Mouse (Mus musculus) kidney, adult 2 months (tissue): ENCODE measurements around the gene Rai14.

Experiments
- CTCF ChIP-seq: fragments of 200-500 bp; conservative IDR thresholded peaks from 2 replicates; pipeline ENCODE4 v1.5.1; 2011; ENCODE audit warnings: low read depth, mild to moderate bottlenecking, control low read depth, low read length, moderate library complexity, mixed read lengths; ENCODE audit not compliant: insufficient read depth, insufficient read length
- POLR2A ChIP-seq: fragments of 200-500 bp; IDR thresholded peaks from one replicate; pipeline ENCODE4 v1.6.1; 2011; ENCODE audit warnings: low read depth, low read length, control low read depth

GRCm38 (mm10) chr15:10689304-10689703, 25.1 kb downstream of the Rai14 start:
- TF ChIP-seq POLR2A (no peak), CTCF (no peak)
